Mouse (Mus musculus): ENCODE data around the gene Cdipt. TPM values are rescaled to one million over a fixed set of nuclear protein-coding genes. Genes with fewer than 3 reads are reported as not detected.

Cdipt gene
- total and polyA plus RNA-seq, 2 experiments from 2014 or later: 146 to 240 TPM

DNA sequence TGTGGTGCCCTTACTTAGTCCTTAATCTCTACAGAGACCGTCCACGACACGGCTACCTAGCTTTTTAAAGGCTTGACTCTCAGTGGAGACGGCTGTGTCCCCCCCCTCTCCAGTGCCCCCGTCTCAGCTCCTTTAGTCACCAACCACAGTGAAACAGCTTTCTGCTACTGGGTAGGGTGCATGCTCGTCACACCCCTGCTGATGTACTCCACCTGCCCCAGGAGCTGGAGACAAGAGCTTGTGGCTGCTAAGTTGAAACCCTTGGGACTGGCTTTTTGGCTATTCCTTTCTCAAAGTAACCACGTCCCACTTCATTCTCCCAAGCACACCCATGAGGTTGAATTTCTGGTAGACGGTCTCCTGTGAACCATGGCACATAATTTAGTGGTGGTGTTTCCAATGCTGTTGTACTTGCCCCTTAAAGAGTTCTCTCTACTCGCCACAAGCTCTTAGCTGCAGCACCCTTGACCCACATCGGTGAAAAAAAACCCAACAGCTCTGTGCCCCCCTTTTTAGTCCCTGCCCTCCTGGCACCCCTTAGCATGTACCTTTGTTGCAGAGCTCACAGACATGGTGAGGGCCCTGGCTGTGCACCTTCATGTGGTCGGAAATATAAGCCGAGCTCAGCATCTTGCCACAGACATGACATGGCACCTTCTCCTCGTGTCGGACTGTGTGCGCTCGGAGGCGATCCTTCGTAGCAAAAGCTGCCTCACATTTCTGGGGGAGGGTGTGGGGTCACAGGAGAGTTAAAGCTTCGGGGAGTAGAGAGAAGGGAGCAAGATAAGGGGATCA lies 48.4 kb downstream of the Cdipt start:
- TF ChIP-seq CTCF (IDR thresholded peaks at IDR 0.05; ENCODE audit: low read depth): no peak
- Histone ChIP-seq H3K9me3 (ENCODE audit: low read length) (no peaks in the 10 kb centered on the region), H3K27ac (peak overlapping the region; percentile 99), H3K27me3 (ENCODE audit: insufficient read depth, low read length) (no peaks in the 10 kb centered on the region), H3K4me2 (ENCODE audit: low read depth, low read length) (peak overlapping the region; percentile 87), H3K4me1 (ENCODE audit: insufficient read depth, low read length) (peaks cover 41% of the 10 kb centered on the region), H3K36me3 (ENCODE audit: insufficient read depth, low read length) (peaks cover 19% of the 10 kb centered on the region; the same call in 1 of the 2 replicates), H3K4me3 (ENCODE audit: low read length) (peak overlapping the region; percentile 88), H3K9ac (replicated peaks; ENCODE audit: low read length) (peak overlapping the region; percentile 99)
- 13% methylated on average over 19 of the region's 19 CpGs for WGBS
- ATAC-seq: no peak
- no peak for DNase-seq (ENCODE audit: low spot score)

DNA sequence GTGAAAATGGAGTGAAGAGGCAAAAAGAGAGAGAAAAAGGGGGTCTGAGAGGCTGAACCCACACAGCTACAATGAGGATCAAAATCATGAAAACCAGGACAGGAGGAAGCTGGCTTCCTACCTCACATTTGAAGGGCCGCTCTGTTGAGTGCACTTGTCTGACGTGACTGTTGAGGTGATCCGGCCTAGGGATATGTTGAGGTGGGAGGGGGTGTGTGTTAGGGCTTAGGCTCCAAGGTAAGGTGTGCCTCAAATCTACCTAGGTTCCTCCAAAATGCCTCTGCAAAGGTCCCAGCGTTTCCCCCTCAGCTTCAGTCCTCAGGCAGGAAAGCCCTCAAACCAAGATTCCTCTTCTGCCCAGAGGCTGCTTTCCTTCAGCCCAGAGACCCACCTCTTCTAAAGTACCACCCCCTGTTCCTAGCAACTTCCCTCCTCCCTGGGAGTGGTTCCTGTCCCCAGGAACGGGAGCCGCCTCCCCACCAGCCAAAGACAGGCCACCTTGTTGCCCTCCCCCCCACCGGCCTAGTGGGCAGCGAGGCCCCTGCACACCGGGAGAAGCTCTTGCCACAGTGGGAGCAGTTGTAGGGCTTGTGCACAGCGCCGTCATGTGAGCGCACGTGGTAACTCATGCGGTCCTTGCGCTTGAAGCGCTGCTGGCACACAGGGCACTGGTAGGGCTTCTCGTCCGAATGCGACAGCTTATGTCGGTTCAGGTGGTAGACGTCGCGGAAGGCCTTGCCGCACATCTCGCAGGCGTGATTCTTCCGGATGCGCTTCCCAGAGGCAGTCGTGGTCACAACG lies 49.2 kb downstream of the Cdipt start:
- Histone ChIP-seq H3K36me3 (ENCODE audit: insufficient read depth, low read length) (peaks cover 19% of the 10 kb centered on the region; the same call in 1 of the 2 replicates), H3K9me3 (ENCODE audit: low read length) (no peaks in the 10 kb centered on the region), H3K9ac (replicated peaks; ENCODE audit: low read length) (peak overlapping the region; percentile 99), H3K27me3 (ENCODE audit: insufficient read depth, low read length) (no peaks in the 10 kb centered on the region), H3K4me2 (ENCODE audit: low read depth, low read length) (peak overlapping the region; percentile 87), H3K4me1 (ENCODE audit: insufficient read depth, low read length) (peaks cover 33% of the 10 kb centered on the region), H3K27ac (peak overlapping the region; percentile 99), H3K4me3 (ENCODE audit: low read length) (peak overlapping the region; percentile 88)
- WGBS: under 1% methylated on average over 28 of the region's 30 CpGs
- peak; percentile 82 for TF ChIP-seq CTCF (IDR thresholded peaks at IDR 0.05; ENCODE audit: low read depth)
- ATAC-seq (peak; percentile 34), DNase-seq (ENCODE audit: low spot score) (peak; percentile 92)

DNA sequence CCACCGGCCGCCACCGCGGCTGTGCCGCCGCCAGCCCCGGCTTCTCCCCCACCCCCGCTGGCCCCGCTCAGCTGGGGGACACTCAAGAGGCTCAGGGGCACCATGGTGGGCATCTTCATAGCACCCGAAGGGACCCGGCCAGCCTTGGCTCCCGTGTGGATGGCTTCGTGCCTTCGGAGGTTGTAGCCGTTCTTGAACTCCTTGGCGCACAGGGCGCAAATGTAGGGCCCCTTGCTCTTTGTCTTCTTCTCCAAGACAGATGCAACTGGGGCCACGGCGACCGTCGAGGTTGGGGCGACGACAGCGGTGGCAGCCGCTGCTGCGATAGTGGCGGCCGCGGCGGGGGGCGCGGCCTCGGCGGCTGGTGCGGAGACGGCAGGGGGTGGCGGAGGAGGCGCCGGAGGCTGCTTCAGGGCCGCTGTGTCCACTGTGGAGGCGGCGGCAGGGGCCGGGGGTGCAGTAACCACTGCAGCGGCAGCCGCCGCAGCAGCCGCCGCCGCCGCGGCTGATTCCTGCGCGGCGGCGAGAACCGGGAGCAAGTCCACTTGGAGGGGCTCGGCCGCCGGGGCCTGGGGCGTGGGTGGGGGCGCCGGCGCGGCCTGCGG lies 49.9 kb downstream of the Cdipt start:
- Histone ChIP-seq H3K4me1 (ENCODE audit: insufficient read depth, low read length) (peaks cover 30% of the 10 kb centered on the region), H3K4me3 (ENCODE audit: low read length) (peak overlapping the region; percentile 88), H3K4me2 (ENCODE audit: low read depth, low read length) (peak overlapping the region; percentile 87), H3K36me3 (ENCODE audit: insufficient read depth, low read length) (peaks cover 19% of the 10 kb centered on the region; the same call in 1 of the 2 replicates), H3K9me3 (ENCODE audit: low read length) (no peaks in the 10 kb centered on the region), H3K27me3 (ENCODE audit: insufficient read depth, low read length) (no peaks in the 10 kb centered on the region), H3K27ac (peak overlapping the region; percentile 99), H3K9ac (replicated peaks; ENCODE audit: low read length) (peak overlapping the region; percentile 99)
- under 1% methylated on average over 58 of the region's 65 CpGs for WGBS
- no peak for TF ChIP-seq CTCF (IDR thresholded peaks at IDR 0.05; ENCODE audit: low read depth)
- ATAC-seq: no peak
- DNase-seq (ENCODE audit: low spot score): peak; percentile 55

DNA sequence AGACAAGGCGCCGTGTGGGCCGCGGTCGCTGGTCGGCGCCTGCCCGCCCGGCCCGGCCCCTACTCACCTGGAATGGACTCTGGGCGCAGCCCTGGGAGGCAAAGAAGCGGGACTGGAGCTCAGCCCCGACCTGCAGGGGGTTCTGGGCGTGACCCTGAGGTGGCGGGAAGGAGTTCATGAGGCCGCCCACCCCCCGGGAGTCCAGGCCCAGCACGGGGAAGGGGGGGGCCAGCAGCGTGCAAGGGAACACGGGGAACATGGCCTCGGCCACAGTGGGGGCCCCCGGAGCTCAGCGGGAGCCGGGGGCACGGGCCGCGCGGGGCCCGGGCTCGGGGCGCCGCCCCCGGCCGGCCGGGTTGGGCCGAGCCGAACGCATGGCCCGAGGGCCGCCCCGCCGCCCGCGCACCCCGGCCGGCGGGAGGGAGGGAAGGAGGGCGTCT lies 50.5 kb downstream of the Cdipt start:
- Histone ChIP-seq H3K9ac (replicated peaks; ENCODE audit: low read length) (peak overlapping the region; percentile 99), H3K27me3 (ENCODE audit: insufficient read depth, low read length) (no peaks in the 10 kb centered on the region), H3K9me3 (ENCODE audit: low read length) (no peaks in the 10 kb centered on the region), H3K4me2 (ENCODE audit: low read depth, low read length) (peak overlapping the region; percentile 87), H3K36me3 (ENCODE audit: insufficient read depth, low read length) (peaks cover 19% of the 10 kb centered on the region; the same call in 1 of the 2 replicates), H3K4me3 (ENCODE audit: low read length) (peak overlapping the region; percentile 88), H3K27ac (peak overlapping the region; percentile 99), H3K4me1 (ENCODE audit: insufficient read depth, low read length) (peaks cover 30% of the 10 kb centered on the region)
- WGBS: 3% methylated on average over 13 of the region's 48 CpGs
- peak; percentile 17; the same call in 1 of the 2 replicates for TF ChIP-seq CTCF (IDR thresholded peaks at IDR 0.05; ENCODE audit: low read depth)
- ATAC-seq (peak; percentile 5; the same call in 1 of the 2 replicates), DNase-seq (ENCODE audit: low spot score) (peak; percentile 72)

DNA sequence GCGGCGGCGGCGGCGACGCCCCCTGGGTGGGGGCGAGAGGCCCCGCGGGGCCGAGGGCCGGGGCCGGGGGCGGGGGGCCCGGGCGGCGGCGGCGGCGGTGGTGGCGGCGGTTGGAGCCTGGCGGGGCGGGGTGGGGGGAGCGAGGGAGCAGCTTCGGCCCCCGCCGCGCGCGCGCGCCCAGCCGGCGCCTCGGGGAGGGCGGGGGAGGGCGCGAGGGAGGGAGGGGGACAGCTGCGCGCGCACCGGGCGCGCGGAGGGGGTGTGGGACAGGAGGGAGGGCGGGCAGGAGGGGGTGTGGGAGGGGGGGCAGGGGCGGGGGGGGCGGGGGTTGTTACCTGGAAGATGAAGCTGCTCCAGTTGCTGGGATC lies 50.9 kb downstream of the Cdipt start:
- no peak for TF ChIP-seq CTCF (IDR thresholded peaks at IDR 0.05; ENCODE audit: low read depth)
- Histone ChIP-seq H3K4me1 (ENCODE audit: insufficient read depth, low read length) (peaks cover 30% of the 10 kb centered on the region), H3K36me3 (ENCODE audit: insufficient read depth, low read length) (peaks cover 19% of the 10 kb centered on the region; the same call in 1 of the 2 replicates), H3K4me3 (ENCODE audit: low read length) (peak overlapping the region; percentile 88), H3K4me2 (ENCODE audit: low read depth, low read length) (peak overlapping the region; percentile 87), H3K27ac (peak overlapping the region; percentile 99), H3K9ac (replicated peaks; ENCODE audit: low read length) (peak overlapping the region; percentile 99), H3K27me3 (ENCODE audit: insufficient read depth, low read length) (no peaks in the 10 kb centered on the region), H3K9me3 (ENCODE audit: low read length) (no peaks in the 10 kb centered on the region)
- DNase-seq (ENCODE audit: low spot score) (no peak), ATAC-seq (no peak; the same call in 1 of the 2 replicates)
- WGBS: no CpG with 5 or more reads among the region's 48 CpGs

DNA sequence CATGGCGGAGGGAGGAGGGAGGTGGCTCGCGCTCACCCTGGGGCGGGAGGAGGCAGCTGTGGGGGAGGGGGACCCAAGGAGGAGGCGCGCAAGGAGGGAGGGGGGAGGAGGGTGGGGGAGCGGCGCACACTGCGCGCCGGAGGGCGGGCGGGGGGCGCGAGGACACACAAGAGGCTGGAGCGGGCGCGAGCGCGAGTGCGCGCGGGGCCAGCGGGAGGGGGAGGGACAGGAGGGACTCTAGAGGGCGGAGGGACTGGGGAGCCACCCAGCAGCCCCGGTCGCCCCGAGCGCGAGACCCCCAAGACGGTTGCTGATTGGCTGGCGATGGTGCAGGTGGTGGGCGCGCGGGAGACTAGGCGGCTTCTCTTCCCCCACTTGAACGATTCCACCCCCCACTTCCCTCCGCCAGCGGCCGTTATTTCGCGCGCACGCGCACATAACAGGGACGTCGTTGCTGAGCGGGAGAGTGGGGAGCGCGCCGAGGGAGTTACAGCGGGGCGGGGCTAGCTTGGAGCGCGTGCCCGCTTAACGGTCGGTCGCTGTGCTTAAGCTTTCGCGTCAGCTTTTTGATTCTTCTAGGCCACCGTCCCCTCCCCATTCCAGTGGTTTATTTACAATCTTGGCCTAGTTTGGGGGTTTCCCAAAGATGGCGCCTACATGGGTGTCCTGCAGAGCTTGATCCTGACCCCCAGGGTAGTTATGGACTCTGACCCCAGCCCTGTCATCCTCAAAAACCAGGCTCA lies 51.4 kb downstream of the Cdipt start, which contains the start of gene Maz:
Maz (minus strand) TSS at position 54 of the 743 bp plus-strand sequence.
- Histone ChIP-seq H3K9me3 (ENCODE audit: low read length) (no peaks in the 10 kb centered on the region), H3K27ac (peak within 1 kb of the TSS; percentile 99), H3K4me3 (ENCODE audit: low read length) (peak within 1 kb of the TSS; percentile 88), H3K4me2 (ENCODE audit: low read depth, low read length) (peak within 1 kb of the TSS; percentile 87), H3K36me3 (ENCODE audit: insufficient read depth, low read length) (peaks cover 16% of the 10 kb centered on the region; the same call in 1 of the 2 replicates), H3K27me3 (ENCODE audit: insufficient read depth, low read length) (no peaks in the 10 kb centered on the region), H3K9ac (replicated peaks; ENCODE audit: low read length) (peak within 1 kb of the TSS; percentile 99), H3K4me1 (ENCODE audit: insufficient read depth, low read length) (peaks cover 28% of the 10 kb centered on the region)
- DNase-seq (ENCODE audit: low spot score): peak; percentile 100
- 0 out of 2 replicates have a peak, but pooled peaks have one; percentile 8 for TF ChIP-seq CTCF (IDR thresholded peaks at IDR 0.05; ENCODE audit: low read depth)
- WGBS: under 1% methylated on average over 48 of the region's 63 CpGs
- ATAC-seq: peak; percentile 96

Measured in hindbrain, postnatal 0 days (tissue).